Mouse (Mus musculus) bone marrow macrophage, adult 2 months (primary cell): Measurements from ENCODE around the gene Arid3b. TPM values are rescaled to one million over a fixed set of nuclear protein-coding genes. Genes with fewer than 3 reads are reported as not detected.
A peak's percentile ranks its signal among the peaks of the same experiment; 100 is the strongest.

Experiments used
- H3K27ac ChIP-seq: 2 replicates; pipeline ENCODE4 v1.5.1; 2012; ENCODE audit warnings: low read depth, low read length; ENCODE audit not compliant: insufficient read depth
- H3K4me1 ChIP-seq: 2 replicates; pipeline ENCODE4 v1.6.1; 2012; ENCODE audit warnings: low read length; ENCODE audit not compliant: control insufficient read depth, insufficient read depth
- H3K4me3 ChIP-seq: 2 replicates; pipeline ENCODE4 v1.5.1; 2012; ENCODE audit warnings: mild to moderate bottlenecking, low read length, moderate library complexity; ENCODE audit not compliant: insufficient read depth
- CTCF ChIP-seq: IDR thresholded peaks from 2 replicates; pipeline ENCODE4 v1.5.1; 2012; ENCODE audit warnings: low read depth, mild to moderate bottlenecking, low read length, moderate library complexity
- POLR2A ChIP-seq: IDR thresholded peaks from 2 replicates; pipeline ENCODE4 v1.6.1; 2012; ENCODE audit warnings: mild to moderate bottlenecking, low read depth, low read length, borderline replicate concordance
- polyA plus RNA-seq: library from polyadenylated mRNA; stranded (reverse); fragments of >200 nt; gene quantifications from 2 replicates; pipeline ENCODE4 v1.2.4, GENCODE M21; 2012; ENCODE audit not compliant: missing spikeins, insufficient read depth, insufficient read length

Arid3b gene
- polyA plus RNA-seq, 1 experiment, result 16.0 TPM

DNA sequence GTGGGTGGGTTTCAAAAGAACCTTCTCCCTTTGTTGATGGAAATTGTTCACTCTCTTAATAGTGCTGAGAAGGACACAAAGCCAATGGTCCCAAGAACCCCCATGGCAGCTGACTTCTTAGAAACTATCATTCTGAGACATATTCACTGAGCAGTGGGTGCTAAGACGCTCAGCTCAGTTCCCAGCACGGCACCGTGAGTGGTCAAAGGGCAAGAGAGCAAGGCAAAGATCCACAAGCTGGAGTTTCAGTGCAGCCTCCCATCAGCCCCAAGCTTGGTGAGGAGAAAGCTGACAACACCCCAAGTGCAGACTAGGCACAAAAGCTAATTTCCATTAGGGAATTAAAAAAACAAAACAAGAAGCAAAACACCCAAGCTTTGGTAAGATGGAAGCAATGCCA lies 25.9 kb downstream of the Arid3b start:
- Histone ChIP-seq H3K27ac (no peak overlapping the region), H3K4me3 (no peak overlapping the region), H3K4me1 (peaks cover 9% of the 10 kb centered on the region)
- no peak for TF ChIP-seq POLR2A
- no peak for TF ChIP-seq CTCF

DNA sequence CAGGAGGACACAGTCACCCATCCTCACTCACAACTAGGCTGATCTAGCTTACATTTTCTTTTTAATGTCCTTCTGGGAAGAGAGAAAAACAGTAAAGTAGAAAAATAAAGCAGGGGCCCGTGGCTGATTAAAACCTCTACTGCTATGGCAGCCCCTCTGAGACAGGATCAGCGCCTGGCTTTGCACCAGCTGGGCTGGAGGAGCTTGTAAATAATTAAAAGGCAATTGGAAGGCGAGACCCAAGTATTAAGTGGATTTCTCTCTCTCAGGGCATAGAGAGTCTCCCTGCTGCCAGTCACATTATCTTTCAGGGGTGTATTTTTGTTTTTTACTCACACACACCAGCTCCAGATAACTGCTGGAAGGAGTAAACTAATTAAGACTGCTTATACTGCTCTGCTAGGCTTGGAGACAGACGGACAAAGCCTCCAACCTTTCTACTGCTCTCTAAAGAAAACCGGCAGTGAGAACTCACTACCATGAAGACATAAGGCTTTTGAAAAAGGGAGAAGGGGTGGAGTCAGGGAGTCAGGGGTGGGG lies 27.8 kb downstream of the Arid3b start:
- Histone ChIP-seq H3K4me3 (no peak overlapping the region), H3K4me1 (peaks cover 22% of the 10 kb centered on the region), H3K27ac (no peak overlapping the region)

DNA sequence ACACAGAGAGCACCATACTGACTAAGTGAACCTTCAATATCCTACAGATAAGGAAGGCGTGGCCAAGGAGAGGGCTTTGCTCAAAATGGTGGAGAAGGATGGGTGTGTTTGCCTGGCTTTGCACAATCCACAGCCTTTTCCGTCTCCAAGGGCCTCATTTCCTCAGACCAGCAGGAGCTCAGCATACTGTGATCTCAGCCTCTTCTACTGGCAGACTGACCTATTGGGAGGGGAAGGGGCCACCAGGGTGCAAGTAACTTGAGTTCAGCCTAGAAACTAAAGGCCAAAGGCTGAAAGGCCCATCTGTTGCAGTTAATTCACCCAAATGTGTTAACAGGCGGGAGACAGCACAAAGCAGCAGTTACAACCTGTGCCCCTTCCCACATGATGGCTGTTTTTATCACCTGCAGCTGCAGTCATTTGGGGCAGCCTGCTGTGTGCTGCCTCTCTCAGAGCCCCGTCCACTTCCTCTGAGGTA lies 29.4 kb downstream of the Arid3b start:
- TF ChIP-seq CTCF (no peak), POLR2A (no peak)
- H3K27ac ChIP-seq, result no peak overlapping the region
- peaks cover 22% of the 10 kb centered on the region for H3K4me1 ChIP-seq

More for the DNA sequence above, 27.8 kb downstream of the Arid3b start:
- no peak for TF ChIP-seq POLR2A
- TF ChIP-seq CTCF, result no peak

DNA sequence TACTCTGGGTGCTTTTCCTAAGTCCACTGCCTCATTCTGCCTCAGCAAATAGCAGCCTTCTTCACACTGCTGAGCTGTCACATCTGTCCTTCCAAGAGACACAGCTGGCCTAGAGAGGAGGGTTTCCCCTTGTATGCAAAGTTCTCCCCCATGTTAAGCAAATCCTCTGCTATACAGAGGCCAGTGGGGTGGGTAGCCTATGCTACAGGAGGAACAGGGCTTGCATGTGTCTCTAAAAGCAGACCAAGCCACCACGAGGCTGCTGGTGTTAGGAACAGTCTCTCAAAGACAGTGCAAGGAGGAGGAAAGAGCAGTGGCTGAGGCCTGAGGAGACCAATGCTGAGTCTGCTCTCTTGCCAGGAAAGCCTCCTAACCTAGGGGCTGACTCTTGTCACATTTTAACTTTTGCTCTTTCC lies 30.5 kb downstream of the Arid3b start:
- peaks cover 22% of the 10 kb centered on the region for H3K4me1 ChIP-seq
- H3K27ac ChIP-seq, result peak overlapping the region; percentile 5; the same call in 1 of the 2 replicates
- TF ChIP-seq POLR2A (no peak), CTCF (no peak)
- H3K4me3 ChIP-seq, result no peak overlapping the region

More for the DNA sequence above, 29.4 kb downstream of the Arid3b start:
- no peak overlapping the region for H3K4me3 ChIP-seq

DNA sequence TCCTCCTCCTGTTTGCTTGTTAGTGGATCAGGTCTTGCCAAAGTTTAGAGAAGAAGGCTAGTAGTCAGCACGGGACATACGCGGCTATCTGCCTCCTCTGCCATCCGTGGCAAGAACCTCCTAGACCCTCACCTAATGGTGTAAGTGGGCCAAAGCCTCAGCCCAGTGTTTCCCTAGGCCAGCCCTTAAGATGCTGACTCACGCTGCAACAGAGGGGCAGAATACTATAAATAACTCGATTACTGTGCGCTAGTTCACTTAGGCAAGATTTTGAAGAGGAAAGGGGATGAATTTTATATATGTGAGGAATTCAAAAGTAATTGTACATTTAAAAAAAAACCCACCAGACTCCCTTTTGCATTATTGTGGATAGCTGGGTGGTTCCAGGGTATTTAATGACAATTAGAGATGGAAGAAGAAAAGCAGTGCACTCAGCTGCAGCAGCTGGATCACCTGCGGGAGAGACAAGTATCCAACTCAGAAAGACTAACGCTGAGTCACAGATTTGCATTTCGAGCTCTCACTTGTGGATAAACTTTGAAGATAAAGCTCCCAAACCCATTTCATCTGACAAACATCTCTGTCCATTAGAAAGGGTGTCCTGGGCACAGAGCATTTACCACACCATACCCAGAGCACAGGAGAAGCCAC lies 31.4 kb downstream of the Arid3b start:
- no peak overlapping the region for H3K4me3 ChIP-seq
- peaks cover 25% of the 10 kb centered on the region for H3K4me1 ChIP-seq
- TF ChIP-seq CTCF (no peak), POLR2A (no peak)
- no peak overlapping the region for H3K27ac ChIP-seq

DNA sequence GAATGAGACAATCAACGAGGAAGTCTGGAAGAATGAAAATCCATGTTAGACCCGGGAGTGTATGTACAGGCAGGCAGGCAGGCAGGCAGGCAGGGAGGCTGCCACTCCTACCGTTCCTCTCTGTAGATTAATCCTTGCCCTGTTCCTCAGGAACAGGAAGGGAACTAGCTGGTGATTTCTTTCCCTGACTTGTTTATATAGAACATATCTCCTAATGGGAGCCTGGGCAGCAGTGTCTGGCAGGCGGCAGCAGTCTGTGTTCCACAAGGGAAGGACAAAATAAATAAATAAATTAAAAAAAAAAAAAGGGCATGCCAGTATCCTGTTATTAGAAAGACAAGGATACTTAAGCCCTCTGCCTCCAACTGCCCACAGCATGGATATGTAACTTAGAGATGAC lies 32.8 kb downstream of the Arid3b start:
- Histone ChIP-seq H3K4me3 (no peak overlapping the region), H3K4me1 (peaks cover 25% of the 10 kb centered on the region), H3K27ac (no peak overlapping the region)
- TF ChIP-seq CTCF (no peak), POLR2A (no peak)

DNA sequence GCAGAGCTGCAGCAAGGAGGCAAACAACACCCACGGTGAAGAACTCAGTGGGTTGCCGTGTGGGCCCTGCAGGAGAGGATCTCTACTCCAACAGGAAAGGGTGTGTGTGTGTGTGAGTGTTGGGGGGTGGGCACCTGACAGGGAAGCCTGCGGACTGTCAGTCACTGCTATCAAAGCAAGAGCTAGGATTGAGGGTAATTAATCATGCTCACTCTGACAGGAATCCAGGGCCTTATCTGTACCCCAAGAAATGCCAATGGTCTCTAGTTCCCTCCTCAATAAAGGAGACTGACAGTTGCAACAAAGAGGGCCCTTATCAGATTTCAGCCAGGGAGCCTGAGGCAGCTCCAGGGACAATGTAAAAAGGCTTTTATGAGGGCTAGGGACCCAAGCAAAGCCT lies 33.5 kb downstream of the Arid3b start:
- no peak overlapping the region for H3K27ac ChIP-seq
- TF ChIP-seq CTCF, result no peak
- peaks cover 25% of the 10 kb centered on the region for H3K4me1 ChIP-seq
- no peak overlapping the region for H3K4me3 ChIP-seq

DNA sequence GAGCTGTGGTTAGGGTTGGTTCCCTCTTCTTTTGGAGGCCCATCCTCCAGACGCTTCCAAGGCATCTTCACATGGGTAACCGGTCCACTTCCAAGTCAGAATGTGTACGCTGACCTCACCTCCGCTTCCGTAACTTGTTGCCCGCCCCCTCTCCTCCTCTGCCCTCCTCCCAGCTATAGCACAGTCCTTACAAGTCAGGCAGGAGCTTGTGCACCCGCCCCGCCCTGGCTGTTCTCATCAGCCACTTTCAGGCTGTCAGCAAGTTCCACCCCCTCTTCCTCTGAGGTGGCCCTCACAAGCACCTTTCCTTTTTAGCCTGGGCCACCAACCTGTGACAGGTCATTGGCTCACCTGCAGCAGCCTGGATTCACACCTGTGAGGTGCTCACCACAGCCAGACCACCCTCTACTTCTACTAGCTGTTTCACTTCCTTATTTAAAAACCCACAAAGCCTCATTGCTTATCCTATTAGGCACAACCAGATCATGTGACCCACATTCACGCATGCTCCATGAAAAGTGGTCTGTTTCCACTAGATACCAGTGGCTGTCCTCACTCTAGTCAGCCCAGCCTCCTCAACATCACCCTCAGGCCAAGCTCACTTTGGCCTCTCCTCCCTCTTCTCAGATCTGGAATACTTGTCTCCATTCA lies 36.1 kb downstream of the Arid3b start:
- TF ChIP-seq CTCF (no peak), POLR2A (no peak)
- no peak overlapping the region for H3K4me3 ChIP-seq
- H3K27ac ChIP-seq, result no peak overlapping the region
- H3K4me1 ChIP-seq, result peaks cover 14% of the 10 kb centered on the region

DNA sequence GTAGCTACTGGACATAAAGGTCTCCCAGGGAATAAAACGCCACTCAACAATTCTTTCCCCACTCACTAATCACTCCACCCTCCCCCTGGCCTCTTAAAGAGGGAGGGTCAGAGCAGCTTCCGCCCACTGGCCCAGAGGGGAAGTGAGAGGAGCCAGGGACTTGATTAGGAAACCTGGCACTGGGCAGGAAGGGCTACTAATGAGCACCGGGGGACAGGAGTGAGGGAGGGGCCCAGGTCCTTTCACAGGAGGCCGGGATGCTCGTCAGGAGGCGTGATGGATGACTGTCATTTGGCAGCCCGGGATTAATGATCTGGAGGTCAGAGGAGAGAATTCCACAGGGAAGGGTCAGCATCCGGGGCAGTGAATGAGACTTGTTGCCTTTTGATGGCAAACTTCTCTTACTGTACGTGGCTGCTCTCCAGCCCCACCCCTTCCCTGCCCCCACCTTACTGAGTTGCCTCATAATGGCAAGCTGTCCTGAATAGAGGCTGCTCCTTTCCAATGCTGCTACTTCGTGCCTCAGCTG lies 37.8 kb downstream of the Arid3b start:
- no peak overlapping the region for H3K4me3 ChIP-seq
- H3K4me1 ChIP-seq, result peaks cover 3% of the 10 kb centered on the region; the same call in 1 of the 2 replicates
- H3K27ac ChIP-seq, result no peak overlapping the region
- no peak for TF ChIP-seq CTCF
- no peak for TF ChIP-seq POLR2A

DNA sequence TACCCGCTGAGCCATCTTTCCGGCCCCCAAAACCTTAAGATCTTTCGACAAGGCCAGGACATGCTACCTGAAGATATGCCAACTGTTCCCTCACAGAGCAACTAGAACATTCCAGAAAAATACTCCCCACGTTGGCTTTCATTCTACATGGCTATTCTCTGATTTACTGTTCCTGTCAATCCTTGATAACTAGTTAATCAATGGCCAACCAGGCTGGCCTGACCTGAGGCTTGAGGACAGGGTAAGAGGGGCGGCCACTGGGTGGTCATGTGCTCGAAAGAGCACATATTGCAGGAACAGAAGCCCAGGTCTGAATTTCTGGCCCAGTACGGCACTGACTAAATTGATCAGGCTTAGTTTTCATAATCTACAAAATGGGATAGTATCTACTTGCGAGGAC lies 39.1 kb downstream of the Arid3b start:
- Histone ChIP-seq H3K4me1 (peaks cover 3% of the 10 kb centered on the region; the same call in 1 of the 2 replicates), H3K27ac (no peak overlapping the region)
- TF ChIP-seq POLR2A (no peak), CTCF (no peak)

More for the DNA sequence above, 39.1 kb downstream of the Arid3b start:
- H3K4me3 ChIP-seq, result no peak overlapping the region
